Mouse (Mus musculus) layer of hippocampus, adult 9-11 months (tissue): ENCODE measurements at regions not wholly inside any gene's neighbourhood (a gene's known extent, or its start where the extent isn't known, plus 50 kb on each side); places are given as distances from the start of the nearest gene placed in this dataset.
A peak's percentile ranks its signal among the peaks of the same experiment; 100 is the strongest.

Experiments used
- DNase-seq: peaks from one replicate; pipeline ENCODE4 v3.0.0; 2022

DNA sequence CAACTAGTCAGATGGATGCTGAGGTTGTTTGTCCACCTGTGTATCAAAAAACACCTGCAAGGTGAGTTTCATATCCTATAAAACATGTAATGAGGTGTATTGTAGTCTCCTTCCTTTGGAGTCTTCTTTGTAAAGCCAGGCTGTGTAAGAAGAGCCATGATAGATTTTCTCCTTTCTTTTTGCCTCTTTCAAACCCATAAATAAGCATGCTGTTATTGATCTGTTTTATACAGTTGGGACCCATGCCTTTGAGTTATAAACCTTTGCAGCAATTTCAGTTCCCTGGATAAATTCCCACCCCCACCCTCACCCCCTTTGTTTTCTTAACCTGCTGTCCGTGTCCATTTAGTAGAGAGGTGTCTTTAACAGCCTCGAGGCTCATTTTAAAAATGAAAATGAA, 131.0 kb upstream of the Rgs17 start:
- no peak for DNase-seq

DNA sequence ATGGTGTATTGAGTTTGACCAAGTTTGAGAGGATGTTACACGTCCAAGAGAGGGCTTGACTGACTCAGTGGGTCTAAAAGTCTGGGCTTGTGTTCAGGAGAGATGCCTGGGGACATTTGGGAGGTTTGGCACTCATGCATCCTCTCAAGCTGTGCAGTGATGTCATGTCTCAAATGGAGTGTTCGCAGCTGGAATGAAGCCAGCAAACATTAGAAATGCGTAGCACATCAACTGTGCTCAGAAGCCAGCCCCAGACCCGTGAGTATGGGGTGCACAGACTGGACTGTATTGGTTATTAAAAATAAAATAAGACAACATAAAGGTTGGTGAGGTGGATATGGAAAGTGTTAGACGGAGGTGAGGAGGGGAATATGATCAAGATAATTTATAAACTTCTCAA, 121.2 kb upstream of the Rgs17 start:
- no peak for DNase-seq

DNA sequence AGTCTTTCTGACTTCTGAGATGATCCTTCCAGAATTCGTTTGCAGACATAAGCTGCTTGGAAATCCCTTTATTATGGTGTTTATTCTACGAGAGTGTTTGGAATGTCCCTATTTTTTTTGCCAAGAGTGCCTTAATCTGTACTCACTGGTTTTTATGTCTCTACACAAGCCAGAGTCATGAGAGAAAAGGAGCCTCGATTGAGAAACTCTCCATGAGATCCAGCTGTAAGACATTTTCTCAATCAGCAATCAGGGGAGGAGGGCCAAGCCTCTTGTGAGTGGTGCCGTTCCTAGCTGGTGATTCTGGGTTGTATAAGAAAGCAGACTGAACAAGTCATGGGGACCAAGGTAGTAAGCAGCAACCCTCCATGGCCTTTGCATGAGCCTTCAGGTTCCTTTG, 117.6 kb upstream of the Rgs17 start:
- no peak for DNase-seq

DNA sequence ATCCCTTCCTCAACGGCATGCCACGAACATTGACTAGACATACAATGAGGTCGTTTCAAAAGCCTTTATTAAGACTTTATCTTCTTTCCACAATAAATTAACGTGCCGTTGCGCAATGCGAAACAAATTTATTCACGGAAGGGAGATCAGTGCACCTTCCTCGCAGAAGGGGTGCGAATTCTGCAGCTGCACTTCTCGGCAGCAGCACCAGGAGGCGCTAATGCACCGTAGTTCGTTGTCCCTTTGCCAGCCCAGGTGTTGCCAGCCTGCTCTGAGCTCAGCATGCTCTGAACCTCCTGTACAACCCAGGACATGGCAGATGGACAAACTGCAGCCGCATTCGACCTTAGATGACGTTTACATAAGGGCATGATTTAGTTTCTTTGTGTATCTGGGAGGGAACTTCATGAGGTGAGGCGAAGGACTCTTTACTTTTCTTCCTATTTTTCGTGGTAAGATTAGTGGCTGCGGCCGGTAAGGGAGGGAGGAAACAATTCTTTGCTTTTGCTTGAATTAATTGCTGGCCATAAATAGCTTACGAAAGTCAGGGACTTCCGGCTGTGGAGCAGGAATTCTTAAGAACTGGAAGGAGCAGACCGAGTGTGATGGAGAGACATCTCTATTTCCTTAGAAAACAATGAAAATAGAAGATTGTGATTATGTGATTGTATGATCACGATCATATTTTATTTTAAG, 113.7 kb upstream of the Rgs17 start:
- DNase-seq: peak; percentile 21

DNA sequence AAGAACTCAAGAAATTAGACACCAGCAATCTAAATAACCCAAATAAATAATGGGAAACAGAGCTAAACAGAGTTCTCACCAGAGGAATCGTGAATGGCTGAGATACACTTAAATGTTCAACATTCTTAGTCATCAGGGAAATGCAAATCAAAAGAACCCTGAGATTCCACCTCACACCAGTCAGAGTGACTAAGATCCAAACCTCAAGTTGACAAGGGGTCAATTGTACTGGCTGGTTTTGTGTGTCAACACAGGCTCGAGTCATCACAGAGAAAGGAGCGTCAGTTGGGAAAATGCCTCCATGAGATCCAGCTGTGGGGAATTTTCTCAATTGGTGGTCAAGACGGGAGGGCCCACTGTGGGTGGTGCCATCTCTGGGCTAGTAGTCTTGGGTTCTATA, 110.3 kb upstream of the Rgs17 start:
- no peak for DNase-seq

DNA sequence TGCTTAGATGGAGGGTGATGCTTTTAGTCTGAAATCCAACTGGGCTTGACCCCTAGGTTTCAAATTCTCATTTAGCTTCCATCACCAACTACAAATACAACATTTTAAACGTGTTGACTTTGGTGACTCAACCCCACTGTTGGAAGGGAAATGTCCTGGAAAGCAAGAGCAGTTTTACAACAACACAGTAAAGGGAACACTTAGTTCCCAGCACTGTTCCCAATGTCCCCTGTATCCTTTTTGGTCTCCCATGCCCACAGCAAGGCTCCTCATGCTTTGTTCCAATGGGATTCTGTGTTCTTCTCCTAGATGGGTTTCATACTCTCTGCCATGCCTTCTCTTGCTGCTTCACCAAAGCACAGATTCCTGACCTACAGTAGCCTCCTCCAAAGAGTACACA, 105.4 kb upstream of the Rgs17 start:
- DNase-seq: no peak

DNA sequence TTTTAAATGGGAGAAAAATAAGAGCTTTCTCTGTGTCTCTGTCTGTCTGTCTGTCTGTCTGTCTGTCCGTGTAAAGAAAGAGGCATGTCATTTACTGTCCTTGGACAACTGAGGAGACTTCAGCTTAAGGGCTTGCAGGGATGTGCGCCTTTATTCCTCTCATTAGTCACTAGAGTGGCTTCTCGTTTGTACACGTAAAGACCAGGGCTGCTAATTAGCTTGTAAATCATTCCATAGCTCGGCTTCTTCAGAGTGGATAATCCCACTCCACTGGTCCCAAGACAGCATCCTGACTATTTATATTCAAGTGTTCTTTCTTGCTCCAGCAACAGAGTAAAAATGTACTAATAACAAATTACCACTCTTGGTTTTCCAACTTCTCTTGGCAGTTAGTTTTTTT, 104.1 kb upstream of the Rgs17 start:
- DNase-seq: no peak

DNA sequence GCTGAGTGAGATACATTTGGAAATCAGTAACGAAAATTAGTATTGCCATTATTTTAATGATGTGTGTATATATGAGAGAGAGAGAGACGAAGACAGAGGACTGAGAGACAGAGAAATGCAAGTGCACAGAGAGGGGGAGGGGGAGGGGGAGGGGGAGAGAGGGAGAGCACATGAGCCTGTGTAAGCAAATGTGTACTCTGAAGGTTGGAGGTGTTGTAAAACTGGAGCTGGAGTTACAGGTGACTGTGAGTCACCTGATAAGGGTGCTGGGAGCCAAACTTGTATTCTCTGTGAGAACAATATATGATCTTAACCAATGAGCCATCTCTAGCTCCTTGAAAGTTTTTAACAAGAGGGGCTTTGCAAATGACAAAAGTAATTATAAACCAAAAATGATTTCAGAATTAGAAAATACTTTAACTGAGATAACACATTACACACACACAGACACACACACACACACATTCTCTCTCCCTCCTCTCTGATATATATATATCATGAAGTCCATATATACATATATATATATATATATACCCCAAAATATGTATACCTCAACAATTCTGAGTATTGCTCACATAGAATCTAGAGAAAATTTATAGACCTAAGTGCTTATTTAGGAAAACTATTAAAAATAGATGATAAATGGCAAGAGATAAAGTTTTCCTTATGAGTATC, 100.5 kb upstream of the Rgs17 start:
- no peak for DNase-seq

DNA sequence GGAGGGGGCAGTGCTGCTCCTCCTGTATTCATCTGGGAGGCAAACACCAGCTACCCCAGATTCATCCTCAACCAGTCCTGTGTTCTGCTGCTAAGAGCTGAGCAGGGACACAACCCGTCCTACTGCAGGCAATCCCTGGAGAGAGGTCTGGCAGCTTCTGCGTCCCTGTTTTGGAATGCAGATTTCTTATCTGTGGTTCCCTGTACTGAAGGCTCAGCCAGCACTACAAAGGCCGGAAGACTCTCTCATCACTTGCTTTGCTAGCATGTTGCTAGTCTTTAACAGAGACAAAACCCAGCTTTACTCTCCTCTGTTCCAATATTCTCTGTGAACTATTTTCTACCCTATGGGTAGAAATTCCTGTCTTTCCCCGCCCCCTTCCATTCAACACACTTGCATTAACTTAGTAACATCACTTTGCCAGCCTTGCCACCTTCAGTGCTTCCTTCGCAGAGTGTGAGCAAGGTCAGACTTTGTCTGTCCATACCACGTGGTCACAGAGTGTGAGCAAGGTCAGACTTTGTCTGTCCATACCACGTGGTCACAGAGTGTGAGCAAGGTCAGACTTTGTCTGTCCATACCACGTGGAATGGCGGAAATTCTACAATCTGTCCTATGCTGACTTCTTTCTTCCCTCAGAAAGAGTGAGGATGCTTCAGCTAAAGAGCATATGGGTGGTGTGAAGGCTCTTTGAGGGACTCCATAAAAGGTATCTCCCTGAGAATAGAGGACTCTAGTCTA, 98.9 kb upstream of the Rgs17 start:
- no peak for DNase-seq

DNA sequence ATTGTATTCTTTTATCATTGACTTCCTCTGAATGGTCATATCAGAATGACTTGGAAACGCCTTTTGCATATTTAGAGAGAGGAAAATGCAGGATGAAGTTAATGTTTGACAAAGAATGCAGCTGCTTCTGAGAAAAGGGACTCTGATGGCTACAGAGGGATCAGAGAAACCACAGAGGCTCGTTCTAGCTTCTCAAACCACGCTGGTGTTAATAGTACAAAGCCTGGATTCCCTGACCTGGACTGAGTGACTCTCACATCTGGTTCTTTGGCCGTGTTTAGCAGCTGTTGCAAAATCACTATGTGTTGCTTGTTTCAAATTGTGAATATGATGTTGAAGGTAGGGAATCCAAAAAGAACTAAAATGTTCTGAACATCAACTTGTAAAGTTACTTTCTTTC, 91.5 kb upstream of the Rgs17 start:
- DNase-seq: no peak

DNA sequence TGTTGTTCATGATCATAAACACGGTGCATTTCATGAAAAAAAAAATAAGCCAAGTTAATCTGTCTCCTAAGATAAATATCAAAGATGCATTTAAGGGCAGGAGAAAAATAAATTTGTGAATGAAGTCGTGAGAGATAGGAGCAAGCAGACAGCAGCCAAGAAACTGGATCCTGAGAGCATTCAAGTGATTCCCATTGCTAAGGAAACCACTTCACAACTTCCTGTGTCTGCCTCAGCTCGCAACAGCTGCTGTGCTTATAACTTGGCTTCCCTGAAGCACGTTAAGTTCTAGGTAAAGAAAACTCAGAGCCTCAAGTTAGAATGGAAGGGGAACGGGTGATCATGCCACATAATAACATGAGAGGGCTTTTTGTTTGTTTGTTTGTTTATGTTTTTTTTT, 89.3 kb upstream of the Rgs17 start:
- peak; percentile 5 for DNase-seq

DNA sequence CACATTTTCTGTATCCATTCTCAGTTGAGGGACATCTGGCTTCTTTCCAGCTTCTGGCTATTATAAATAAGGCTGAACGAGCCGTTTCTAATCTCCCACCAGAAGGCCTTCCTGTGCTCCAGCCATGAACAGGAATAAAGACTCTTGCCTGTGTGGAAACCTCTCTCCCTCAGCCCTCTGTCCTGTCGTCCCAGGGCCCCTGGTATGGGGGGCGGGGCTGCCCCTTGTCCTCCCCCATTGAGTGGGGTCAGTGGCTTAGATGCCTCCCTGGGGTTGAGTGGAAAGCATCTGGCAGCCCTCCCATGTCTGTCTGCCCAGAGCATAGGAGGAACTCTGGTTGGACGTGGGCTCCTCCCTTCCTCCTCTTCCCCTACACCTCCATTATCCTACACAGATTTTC, 88.8 kb upstream of the Rgs17 start:
- no peak for DNase-seq

DNA sequence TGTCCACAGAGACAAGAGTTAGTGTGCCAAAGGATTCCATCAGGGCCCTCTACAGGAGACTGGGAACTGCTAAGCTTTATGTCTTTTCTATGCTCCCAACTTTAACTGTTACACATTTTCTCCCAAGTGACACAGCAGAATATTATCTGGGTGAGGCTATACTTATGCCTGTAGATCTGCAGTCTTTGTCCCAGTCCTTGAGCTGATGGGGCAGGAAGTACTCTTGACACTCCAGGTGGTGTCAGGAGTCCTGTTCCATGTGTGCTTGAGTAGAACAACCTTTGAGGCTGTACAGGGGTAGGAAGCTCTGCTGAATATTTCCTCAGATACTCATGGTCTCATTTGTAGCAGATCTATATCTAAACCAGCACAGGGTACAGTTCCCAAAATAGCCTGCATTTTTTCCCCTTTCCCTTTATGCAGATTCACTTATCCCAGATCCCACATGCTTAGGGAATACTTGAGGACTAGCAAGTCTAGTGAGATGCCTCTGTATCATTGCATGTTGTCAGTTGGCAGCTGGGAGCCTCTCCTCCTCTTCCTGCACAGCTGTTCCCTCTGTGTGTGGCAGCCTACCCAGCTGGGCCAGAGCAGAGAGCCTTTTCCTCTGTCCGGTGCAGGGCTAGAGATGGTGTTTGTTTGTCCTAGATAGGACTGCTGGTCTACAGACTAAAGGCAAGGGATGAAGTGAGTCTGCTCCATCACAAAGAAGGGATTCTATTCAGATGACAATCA, 85.2 kb upstream of the Rgs17 start:
- DNase-seq: no peak

DNA sequence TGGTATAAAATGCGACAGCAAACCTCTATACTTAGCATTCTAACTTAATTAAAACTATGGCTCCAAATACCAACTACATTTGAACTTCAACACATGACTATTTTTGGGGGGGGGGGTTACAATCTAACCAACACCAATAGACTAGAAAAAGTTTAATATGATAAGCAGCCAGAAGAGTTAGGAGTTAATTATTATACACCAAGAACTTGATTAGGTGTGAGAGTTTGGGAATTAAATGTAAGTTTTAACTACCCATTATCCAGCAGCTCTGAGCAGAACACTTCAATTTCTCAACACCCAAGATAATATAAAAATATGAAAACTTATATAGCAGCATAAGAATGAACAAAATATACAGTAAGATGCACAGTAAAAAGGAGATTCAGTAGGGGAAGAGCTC, 59.2 kb upstream of the Rgs17 start:
- no peak for DNase-seq

DNA sequence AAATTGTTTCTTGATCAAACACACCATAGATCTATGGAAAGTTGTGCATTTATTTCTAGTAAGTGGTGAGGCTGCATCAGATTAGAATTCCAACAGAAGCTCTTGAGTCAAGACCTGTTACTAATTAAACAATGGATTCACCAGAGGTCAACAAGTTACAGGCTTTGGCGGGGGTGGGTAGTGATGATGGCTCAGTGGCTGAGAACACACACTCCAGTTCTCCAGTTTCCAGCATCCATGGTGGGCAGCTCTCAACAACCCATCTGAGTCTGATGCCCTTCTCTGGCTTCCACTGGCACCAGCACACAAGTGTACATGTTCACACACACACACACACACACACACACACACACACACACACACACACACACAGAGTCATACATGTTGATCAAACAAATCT, 56.3 kb upstream of the Rgs17 start:
- no peak for DNase-seq
